Mouse (Mus musculus) fibroblast of lung, adult 2 months (primary cell): ENCODE measurements around the gene Gm7879.
"Not testable (repeated sequence)": the region's sequence is repeated elsewhere in the genome, so short reads cannot be mapped to it uniquely, and the experiment has no call there.

Experiments used
- DNase-seq: peaks from one replicate; pipeline ENCODE4 v3.0.0-alpha.2; 2011; ENCODE audit warnings: low read depth

The Gm7879 gene

GRCm38 (mm10) chr5:43912844-43913243 is at the start of gene Gm7879:
Gm7879 (plus strand) TSS chr5:43913144.
- not testable (repeated sequence) for DNase-seq

GRCm38 (mm10) chr5:43863642-43864041 is 49.3 kb upstream of the Gm7879 start:
- no peak for DNase-seq

GRCm38 (mm10) chr5:43865316-43865715 is 47.6 kb upstream of the Gm7879 start:
- no peak for DNase-seq

- no peak for DNase-seq
These were observed 44.7 kb upstream of the Gm7879 start, which contains the start of gene Cd38 for GRCm38 (mm10) chr5:43868253-43868652. Cd38 (plus strand) TSS chr5:43868553.

- peak; percentile 40 for DNase-seq
These were observed 44.0 kb upstream of the Gm7879 start for GRCm38 (mm10) chr5:43868711-43869600.

GRCm38 (mm10) chr5:43871845-43872244 is 41.1 kb upstream of the Gm7879 start:
- DNase-seq = no peak

GRCm38 (mm10) chr5:43872652-43873051 is 40.3 kb upstream of the Gm7879 start:
- DNase-seq = no peak

- DNase-seq = no peak
These were observed 30.9 kb upstream of the Gm7879 start for GRCm38 (mm10) chr5:43882034-43882433.

GRCm38 (mm10) chr5:43885060-43885820 is 27.7 kb upstream of the Gm7879 start:
- DNase-seq = no peak

- no peak for DNase-seq
These were observed 20.6 kb upstream of the Gm7879 start for GRCm38 (mm10) chr5:43892386-43892785.

GRCm38 (mm10) chr5:43894113-43894512 is 18.8 kb upstream of the Gm7879 start:
- peak; percentile 72 for DNase-seq

GRCm38 (mm10) chr5:43895931-43896330 is 17.0 kb upstream of the Gm7879 start:
- DNase-seq = peak; percentile 46

- no peak for DNase-seq
These were observed 8.3 kb upstream of the Gm7879 start for GRCm38 (mm10) chr5:43904685-43905084.

- no peak for DNase-seq
These were observed 3.7 kb upstream of the Gm7879 start for GRCm38 (mm10) chr5:43909213-43909612.

GRCm38 (mm10) chr5:43910006-43910405 is 2.9 kb upstream of the Gm7879 start:
- no peak for DNase-seq

- DNase-seq = no peak
These were observed 2.4 kb downstream of the Gm7879 start for GRCm38 (mm10) chr5:43915261-43915886.

GRCm38 (mm10) chr5:43921877-43922276 is 8.9 kb downstream of the Gm7879 start:
- no peak for DNase-seq

GRCm38 (mm10) chr5:43923933-43924332 is 11.0 kb downstream of the Gm7879 start:
- peak; percentile 31 for DNase-seq

GRCm38 (mm10) chr5:43927729-43928128 is 14.8 kb downstream of the Gm7879 start:
- DNase-seq = no peak

- DNase-seq = no peak
These were observed 20.3 kb downstream of the Gm7879 start for GRCm38 (mm10) chr5:43933269-43933668.

- no peak for DNase-seq
These were observed 34.5 kb downstream of the Gm7879 start for GRCm38 (mm10) chr5:43947330-43947977.
